Mouse (Mus musculus): Measurements from ENCODE around the gene Srsf12. TPM values are rescaled to one million over a fixed set of nuclear protein-coding genes. Genes with fewer than 3 reads are reported as not detected.
A peak's percentile ranks its signal among the peaks of the same experiment; 100 is the strongest.

Gene Srsf12
- 6.6 and 8.5 TPM in 2 replicates for polyA plus RNA-seq (2015; fragmentation: Nextera tagmentation; extraction: Ambion mirVana)

DNA sequence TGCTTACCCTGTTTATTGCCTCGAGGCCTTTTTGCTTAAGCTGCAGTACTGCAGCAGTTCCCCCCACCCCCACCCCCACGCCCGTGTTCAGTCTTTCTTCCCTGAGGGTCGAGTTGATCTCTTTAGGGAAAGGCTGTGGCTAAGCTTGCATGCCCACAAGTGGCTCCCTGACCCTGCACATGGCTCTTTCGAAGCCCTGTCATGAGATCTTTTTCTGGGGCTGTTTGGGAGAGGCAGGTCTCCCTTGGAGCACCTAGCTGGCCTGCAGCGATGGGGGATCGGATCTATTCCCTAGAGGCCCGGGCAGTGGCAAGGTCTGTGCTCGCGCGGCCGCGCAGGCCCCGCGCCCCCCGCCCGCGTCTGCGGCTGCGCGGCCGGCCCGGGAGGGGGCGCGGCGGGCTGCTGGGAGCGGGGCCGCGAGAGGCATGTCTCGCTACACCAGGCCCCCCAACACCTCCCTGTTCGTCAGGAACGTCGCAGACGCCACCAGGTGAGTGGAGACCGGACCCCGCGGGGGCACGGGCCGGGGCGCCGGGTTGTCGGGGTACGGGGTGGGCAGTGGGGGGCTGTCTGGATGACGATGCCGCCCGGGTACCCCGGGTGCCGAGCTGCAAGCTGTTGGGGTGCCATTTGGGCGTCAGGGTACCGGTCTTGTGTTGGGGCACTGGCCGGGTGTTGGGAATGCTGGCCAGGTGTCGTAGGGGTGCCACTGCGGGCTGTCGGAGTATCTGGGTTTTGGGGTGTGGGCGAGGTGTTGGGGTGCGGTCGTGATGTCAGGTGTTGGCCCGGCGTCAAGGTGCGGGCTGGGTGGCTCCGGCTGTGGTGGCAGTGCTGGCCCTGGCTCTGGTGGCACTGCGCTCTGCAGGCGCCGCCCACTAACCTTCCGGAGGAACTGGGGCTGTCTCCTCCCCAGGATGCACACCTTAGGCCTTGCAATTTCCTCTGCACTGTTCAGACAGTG, at the start of gene Srsf12:
Gene Srsf12 (plus strand): TSS at position 111 of the 961 bp plus-strand sequence.
- Histone ChIP-seq H3K4me1 (ENCODE audit: control insufficient read depth, insufficient read depth, low read length) (0 out of 2 replicates have a peak, but pooled peaks cover 3% of the 10 kb centered on the region), H3K27me3 (ENCODE audit: control insufficient read depth, insufficient read depth, low read length) (no peaks in the 10 kb centered on the region), H3K4me3 (replicated peaks; ENCODE audit: low read length) (peak within 1 kb of the TSS; percentile 58), H3K9ac (ENCODE audit: low read length) (peak within 1 kb of the TSS; percentile 87), H3K4me2 (ENCODE audit: low read depth, low read length) (peak within 1 kb of the TSS; percentile 99), H3K36me3 (ENCODE audit: control insufficient read depth, insufficient read depth, low read length) (no peaks in the 10 kb centered on the region), H3K9me3 (replicated peaks; ENCODE audit: control insufficient read depth, low read length) (no peaks in the 10 kb centered on the region), H3K27ac (ENCODE audit: low read length) (no peak within 1 kb of the TSS)
- peak; percentile 71 for ATAC-seq (ENCODE audit: insufficient read depth, low FRiP score)
- WGBS, result 3% methylated on average over 65 of the region's 65 CpGs

DNA sequence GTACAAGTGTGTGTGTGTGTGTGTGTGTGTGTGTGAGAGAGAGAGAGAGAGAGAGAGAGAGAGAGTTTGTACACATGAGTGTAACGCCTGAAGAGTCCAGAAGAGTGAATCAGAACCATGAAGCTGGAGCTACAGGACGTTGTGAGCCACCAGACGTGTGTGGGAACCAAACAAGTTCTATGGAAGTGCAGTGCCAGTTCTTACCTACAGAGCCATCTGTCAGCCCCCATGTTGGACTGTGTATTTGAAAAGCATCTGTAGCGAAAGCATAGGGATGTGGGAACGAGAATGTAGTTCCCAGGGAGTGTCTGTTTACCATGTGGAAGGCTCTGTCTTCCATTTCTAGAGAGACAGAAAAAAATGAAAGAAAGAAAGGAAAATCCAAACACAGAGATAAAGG, 25.3 kb upstream of the Srsf12 start:
- 74% methylated on average over 5 of the region's 5 CpGs for WGBS
- Histone ChIP-seq H3K36me3 (ENCODE audit: control insufficient read depth, insufficient read depth, low read length) (no peaks in the 10 kb centered on the region), H3K4me3 (replicated peaks; ENCODE audit: low read length) (no peak overlapping the region), H3K9me3 (replicated peaks; ENCODE audit: control insufficient read depth, low read length) (no peaks in the 10 kb centered on the region), H3K4me2 (ENCODE audit: low read depth, low read length) (no peak overlapping the region), H3K27ac (ENCODE audit: low read length) (no peak overlapping the region), H3K9ac (ENCODE audit: low read length) (no peak overlapping the region), H3K4me1 (ENCODE audit: control insufficient read depth, insufficient read depth, low read length) (peaks cover 4% of the 10 kb centered on the region), H3K27me3 (ENCODE audit: control insufficient read depth, insufficient read depth, low read length) (no peaks in the 10 kb centered on the region)
- no peak for ATAC-seq (ENCODE audit: insufficient read depth, low FRiP score)

DNA sequence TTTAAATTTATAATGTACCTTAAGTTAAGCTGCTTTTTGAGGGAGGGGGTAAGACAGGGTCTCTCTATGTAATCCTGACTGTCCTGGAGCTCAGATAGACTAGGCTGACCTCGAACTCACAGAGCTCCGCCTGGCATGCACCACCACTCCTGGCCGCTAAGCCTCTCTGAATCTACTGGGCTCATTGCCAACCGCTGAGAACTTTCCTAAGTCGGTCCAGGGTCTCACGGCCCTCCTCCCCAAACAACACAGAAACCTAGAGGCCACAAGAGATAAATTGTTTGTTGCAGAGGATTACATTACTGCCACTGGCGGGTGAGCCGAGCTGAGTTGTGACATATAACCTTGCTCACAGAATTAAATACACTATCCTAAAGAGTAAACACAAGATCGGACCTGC, 20.6 kb upstream of the Srsf12 start:
- WGBS, result 11% methylated on average over 9 of the region's 9 CpGs
- Histone ChIP-seq H3K4me2 (ENCODE audit: low read depth, low read length) (peak overlapping the region; percentile 98), H3K9ac (ENCODE audit: low read length) (no peak overlapping the region), H3K36me3 (ENCODE audit: control insufficient read depth, insufficient read depth, low read length) (no peaks in the 10 kb centered on the region), H3K4me1 (ENCODE audit: control insufficient read depth, insufficient read depth, low read length) (peaks cover 4% of the 10 kb centered on the region), H3K4me3 (replicated peaks; ENCODE audit: low read length) (peak overlapping the region; percentile 63), H3K27ac (ENCODE audit: low read length) (no peak overlapping the region; the same call in 1 of the 2 replicates), H3K9me3 (replicated peaks; ENCODE audit: control insufficient read depth, low read length) (no peaks in the 10 kb centered on the region), H3K27me3 (ENCODE audit: control insufficient read depth, insufficient read depth, low read length) (no peaks in the 10 kb centered on the region)
- ATAC-seq (ENCODE audit: insufficient read depth, low FRiP score), result no peak

DNA sequence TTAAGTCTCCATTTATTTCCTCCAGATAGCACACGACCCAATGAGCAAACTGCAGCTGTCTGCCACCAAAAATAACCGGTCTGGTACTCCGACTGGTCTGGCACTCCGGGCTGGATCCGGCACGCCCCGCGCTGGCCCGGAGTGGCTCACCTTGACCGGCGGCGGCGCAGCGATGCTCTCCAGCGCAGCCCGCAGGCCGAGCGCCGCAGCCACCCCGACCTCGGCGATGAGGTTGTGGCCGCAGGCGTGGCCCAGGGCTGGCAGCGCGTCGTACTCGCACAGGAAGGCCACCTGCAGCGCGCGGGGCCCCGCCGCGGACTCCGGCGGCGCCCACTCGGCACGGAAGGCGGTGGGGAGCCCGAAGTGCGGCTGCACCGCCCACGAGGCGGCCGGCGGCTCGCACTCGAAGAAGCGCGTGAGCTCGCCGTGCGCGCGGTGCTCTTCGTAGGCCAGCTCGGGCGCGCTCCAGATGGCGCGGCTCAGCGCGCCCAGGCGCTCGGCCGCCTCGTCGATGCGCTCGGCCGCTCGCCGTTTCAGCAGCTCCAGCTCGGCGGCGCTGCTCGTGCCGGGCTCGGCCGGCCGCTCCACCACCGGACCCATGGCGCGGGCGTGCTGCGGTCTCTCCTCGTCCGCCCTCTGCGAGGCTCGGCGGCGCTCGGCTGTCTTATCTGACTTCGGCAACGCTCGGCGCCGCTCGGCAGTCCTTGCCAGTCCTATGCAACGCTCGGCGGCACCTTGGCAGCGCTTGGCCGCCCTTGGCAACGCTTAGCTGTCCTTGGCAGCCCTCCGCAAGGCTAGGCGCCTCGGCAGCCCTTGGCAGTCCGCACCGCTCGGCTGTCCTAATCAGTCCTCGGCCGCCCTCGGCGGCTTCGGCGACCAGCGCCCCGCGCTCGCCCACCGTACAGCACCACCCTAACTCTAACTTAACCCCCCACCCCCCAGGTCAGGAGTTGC, 19.7 kb upstream of the Srsf12 start:
- Histone ChIP-seq H3K27ac (ENCODE audit: low read length) (peak overlapping the region; percentile 85), H3K4me1 (ENCODE audit: control insufficient read depth, insufficient read depth, low read length) (peaks cover 4% of the 10 kb centered on the region), H3K9me3 (replicated peaks; ENCODE audit: control insufficient read depth, low read length) (no peaks in the 10 kb centered on the region), H3K4me3 (replicated peaks; ENCODE audit: low read length) (peak overlapping the region; percentile 63), H3K4me2 (ENCODE audit: low read depth, low read length) (peak overlapping the region; percentile 98), H3K27me3 (ENCODE audit: control insufficient read depth, insufficient read depth, low read length) (no peaks in the 10 kb centered on the region), H3K36me3 (ENCODE audit: control insufficient read depth, insufficient read depth, low read length) (no peaks in the 10 kb centered on the region), H3K9ac (ENCODE audit: low read length) (peak overlapping the region; percentile 84)
- peak; percentile 89 for ATAC-seq (ENCODE audit: insufficient read depth, low FRiP score)
- WGBS, result under 1% methylated on average over 123 of the region's 123 CpGs

DNA sequence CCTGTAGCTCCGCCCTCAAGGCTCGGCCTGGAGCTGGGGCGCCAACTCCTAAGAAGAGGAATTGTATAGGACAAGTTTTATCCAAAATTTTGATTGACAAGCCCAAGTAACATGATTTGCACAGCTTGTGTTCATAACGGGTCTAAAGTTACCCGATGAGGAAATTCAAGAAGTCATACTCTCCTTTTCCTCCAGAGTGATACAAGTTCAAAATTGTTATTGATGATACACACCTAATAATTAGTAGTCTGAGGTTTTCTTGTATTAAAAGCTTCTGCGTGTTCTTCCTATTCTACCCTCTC, 19.1 kb upstream of the Srsf12 start, which contains the start of gene Pm20d2:
Gene Pm20d2 (minus strand): TSS at position 3 of the 302 bp plus-strand sequence.
- H3K27me3 ChIP-seq (ENCODE audit: control insufficient read depth, insufficient read depth, low read length), result no peaks in the 10 kb centered on the region
- no peak for ATAC-seq (ENCODE audit: insufficient read depth, low FRiP score)
- peaks cover 4% of the 10 kb centered on the region for H3K4me1 ChIP-seq (ENCODE audit: control insufficient read depth, insufficient read depth, low read length)
- H3K4me2 ChIP-seq (ENCODE audit: low read depth, low read length), result peak within 1 kb of the TSS; percentile 98
- peak within 1 kb of the TSS; percentile 84 for H3K9ac ChIP-seq (ENCODE audit: low read length)
- peak within 1 kb of the TSS; percentile 63 for H3K4me3 ChIP-seq (replicated peaks; ENCODE audit: low read length)
- H3K36me3 ChIP-seq (ENCODE audit: control insufficient read depth, insufficient read depth, low read length), result no peaks in the 10 kb centered on the region
- peaks cover 4% of the 10 kb centered on the region; the same call in 1 of the 2 replicates for H3K9me3 ChIP-seq (replicated peaks; ENCODE audit: control insufficient read depth, low read length)
- H3K27ac ChIP-seq (ENCODE audit: low read length), result peak within 1 kb of the TSS; percentile 85
- 14% methylated on average over 6 of the region's 6 CpGs for WGBS

DNA sequence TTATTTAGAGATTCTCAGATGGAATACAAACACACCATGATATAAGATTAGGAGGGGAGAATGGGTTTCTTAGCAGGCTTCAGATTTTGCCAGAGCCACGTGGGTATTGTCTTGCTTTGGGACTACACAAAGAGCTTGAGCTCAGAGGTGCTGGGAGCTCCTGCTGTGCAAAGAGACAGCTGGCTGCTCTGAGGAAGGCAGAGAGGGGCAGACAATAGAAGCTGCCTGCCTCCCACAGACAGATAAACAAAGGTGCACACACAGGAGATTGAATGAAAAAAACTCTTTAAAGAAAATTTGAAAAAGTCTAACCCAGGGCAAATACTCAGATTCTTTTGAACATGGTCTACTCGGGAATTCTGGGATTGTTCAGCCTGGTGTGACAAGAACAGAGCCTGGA, 10.7 kb upstream of the Srsf12 start:
- H3K4me3 ChIP-seq (replicated peaks; ENCODE audit: low read length), result no peak overlapping the region
- WGBS, result 17% methylated on average over 2 of the region's 2 CpGs
- no peak overlapping the region for H3K27ac ChIP-seq (ENCODE audit: low read length)
- H3K9ac ChIP-seq (ENCODE audit: low read length), result no peak overlapping the region
- peaks cover 4% of the 10 kb centered on the region; the same call in 1 of the 2 replicates for H3K9me3 ChIP-seq (replicated peaks; ENCODE audit: control insufficient read depth, low read length)
- no peaks in the 10 kb centered on the region for H3K36me3 ChIP-seq (ENCODE audit: control insufficient read depth, insufficient read depth, low read length)
- no peak for ATAC-seq (ENCODE audit: insufficient read depth, low FRiP score)
- no peaks in the 10 kb centered on the region for H3K4me1 ChIP-seq (ENCODE audit: control insufficient read depth, insufficient read depth, low read length)
- H3K4me2 ChIP-seq (ENCODE audit: low read depth, low read length), result no peak overlapping the region
- no peaks in the 10 kb centered on the region for H3K27me3 ChIP-seq (ENCODE audit: control insufficient read depth, insufficient read depth, low read length)

DNA sequence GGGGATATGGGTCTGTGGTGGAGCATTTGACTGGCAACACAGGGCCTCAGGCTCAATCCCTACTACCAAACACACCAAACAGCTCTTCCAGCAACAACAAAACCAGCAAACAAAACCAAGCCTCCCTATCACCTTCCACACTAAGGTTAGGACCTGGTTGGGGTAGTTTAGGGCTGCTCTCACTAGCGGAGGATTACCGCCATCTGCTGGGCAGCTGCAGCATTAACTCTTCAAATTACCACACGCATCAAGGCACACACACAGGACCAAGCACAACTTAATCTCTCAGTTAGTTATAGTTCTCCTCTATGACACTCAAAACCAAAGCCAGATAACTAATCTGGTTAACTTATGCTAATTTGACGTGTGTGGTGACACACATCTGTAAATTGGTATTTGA, 4.1 kb upstream of the Srsf12 start:
- H3K27ac ChIP-seq (ENCODE audit: low read length), result no peak overlapping the region
- no peaks in the 10 kb centered on the region for H3K36me3 ChIP-seq (ENCODE audit: control insufficient read depth, insufficient read depth, low read length)
- no peaks in the 10 kb centered on the region for H3K27me3 ChIP-seq (ENCODE audit: control insufficient read depth, insufficient read depth, low read length)
- H3K4me3 ChIP-seq (replicated peaks; ENCODE audit: low read length), result no peak overlapping the region
- no peak overlapping the region for H3K9ac ChIP-seq (ENCODE audit: low read length)
- 0 out of 2 replicates have a peak, but pooled peaks cover 3% of the 10 kb centered on the region for H3K4me1 ChIP-seq (ENCODE audit: control insufficient read depth, insufficient read depth, low read length)
- ATAC-seq (ENCODE audit: insufficient read depth, low FRiP score), result 0 out of 2 replicates have a peak, but pooled peaks have one; percentile 8
- 8% methylated on average over 4 of the region's 4 CpGs for WGBS
- H3K4me2 ChIP-seq (ENCODE audit: low read depth, low read length), result no peak overlapping the region
- H3K9me3 ChIP-seq (replicated peaks; ENCODE audit: control insufficient read depth, low read length), result no peaks in the 10 kb centered on the region

DNA sequence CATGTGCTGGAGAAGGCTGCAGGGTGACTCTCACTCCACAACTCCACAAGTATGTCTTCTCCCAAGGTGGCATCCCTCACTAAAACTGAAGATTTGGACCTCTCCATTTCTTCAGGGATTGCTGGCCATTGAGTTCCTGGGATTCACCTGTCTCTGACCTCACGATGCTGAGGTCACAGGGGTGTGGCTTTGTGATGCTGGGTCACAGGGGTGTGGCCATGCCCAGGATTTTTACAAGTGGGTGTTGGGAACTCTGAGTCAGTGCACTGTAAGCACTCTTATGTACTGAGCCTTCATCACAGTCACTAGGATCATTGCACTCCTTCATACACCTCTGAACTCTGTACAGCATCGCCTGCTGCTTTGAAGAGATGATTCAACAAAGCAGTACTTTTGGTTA, 1.2 kb upstream of the Srsf12 start:
- no peak overlapping the region for H3K9ac ChIP-seq (ENCODE audit: low read length)
- no peak overlapping the region for H3K4me3 ChIP-seq (replicated peaks; ENCODE audit: low read length)
- no peaks in the 10 kb centered on the region for H3K27me3 ChIP-seq (ENCODE audit: control insufficient read depth, insufficient read depth, low read length)
- H3K36me3 ChIP-seq (ENCODE audit: control insufficient read depth, insufficient read depth, low read length), result no peaks in the 10 kb centered on the region
- no peaks in the 10 kb centered on the region for H3K9me3 ChIP-seq (replicated peaks; ENCODE audit: control insufficient read depth, low read length)
- H3K4me1 ChIP-seq (ENCODE audit: control insufficient read depth, insufficient read depth, low read length), result 0 out of 2 replicates have a peak, but pooled peaks cover 3% of the 10 kb centered on the region
- WGBS, result 59% methylated on average over 2 of the region's 2 CpGs
- ATAC-seq (ENCODE audit: insufficient read depth, low FRiP score), result no peak
- no peak overlapping the region for H3K4me2 ChIP-seq (ENCODE audit: low read depth, low read length)
- H3K27ac ChIP-seq (ENCODE audit: low read length), result no peak overlapping the region

Measured in stomach, embryonic 16.5 days (tissue).